Mouse (Mus musculus): ENCODE measurements around the gene Iffo2.

Gene Iffo2

GRCm38 (mm10) chr4:139636373-139636772, 106.0 kb downstream of the Iffo2 start:
- peak; percentile 57 to 88 for DNase-seq (ENCODE audit: inconsistent age in 2 of 2, low spot score in 1 of 2)

GRCm38 (mm10) chr4:139637847-139638246, 107.5 kb downstream of the Iffo2 start:
- DNase-seq (ENCODE audit: inconsistent age in 2 of 2, low spot score in 1 of 2): no peak

- DNase-seq (ENCODE audit: inconsistent age in 2 of 2, low spot score in 1 of 2): no peak
Observed at GRCm38 (mm10) chr4:139638356-139638755, 108.0 kb downstream of the Iffo2 start.

- no peak for DNase-seq (ENCODE audit: inconsistent age in 2 of 2, low spot score in 1 of 2)
Observed at GRCm38 (mm10) chr4:139639801-139640200, 109.5 kb downstream of the Iffo2 start.

GRCm38 (mm10) chr4:139640333-139640732, 110.0 kb downstream of the Iffo2 start:
- DNase-seq (ENCODE audit: inconsistent age in 2 of 2, low spot score in 1 of 2): no peak

GRCm38 (mm10) chr4:139640775-139641174, 110.4 kb downstream of the Iffo2 start:
- no peak for DNase-seq (ENCODE audit: inconsistent age in 2 of 2, low spot score in 1 of 2)

GRCm38 (mm10) chr4:139641829-139642425, 111.6 kb downstream of the Iffo2 start:
- DNase-seq (ENCODE audit: inconsistent age in 2 of 2, low spot score in 1 of 2): peak; percentile 44 to 60

GRCm38 (mm10) chr4:139643972-139644371, 113.6 kb downstream of the Iffo2 start:
- DNase-seq (ENCODE audit: inconsistent age in 2 of 2, low spot score in 1 of 2): peak; percentile 75 to 92

- no peak for DNase-seq (ENCODE audit: inconsistent age in 2 of 2, low spot score in 1 of 2)
Observed at GRCm38 (mm10) chr4:139646916-139647315, 116.6 kb downstream of the Iffo2 start.

- no peak for DNase-seq (ENCODE audit: inconsistent age in 2 of 2, low spot score in 1 of 2)
Observed at GRCm38 (mm10) chr4:139650086-139650743, 119.9 kb downstream of the Iffo2 start.

GRCm38 (mm10) chr4:139650907-139651306, 120.6 kb downstream of the Iffo2 start:
- peak in 1 of 2 experiments; percentile 44 for DNase-seq (ENCODE audit: inconsistent age in 2 of 2, low spot score in 1 of 2)

GRCm38 (mm10) chr4:139653238-139653637, 122.9 kb downstream of the Iffo2 start, which contains the start of gene Tas1r2:
Tas1r2 (plus strand) TSS chr4:139653538.
- no peak for DNase-seq (ENCODE audit: inconsistent age in 2 of 2, low spot score in 1 of 2)

- no peak for DNase-seq (ENCODE audit: inconsistent age in 2 of 2, low spot score in 1 of 2)
Observed at GRCm38 (mm10) chr4:139661897-139662296, 131.5 kb downstream of the Iffo2 start.

- DNase-seq (ENCODE audit: inconsistent age in 2 of 2, low spot score in 1 of 2): no peak
Observed at GRCm38 (mm10) chr4:139667632-139668031, 137.3 kb downstream of the Iffo2 start.

GRCm38 (mm10) chr4:139669847-139670246, 139.5 kb downstream of the Iffo2 start:
- peak; percentile 46 to 81 for DNase-seq (ENCODE audit: inconsistent age in 2 of 2, low spot score in 1 of 2)
